Mouse (Mus musculus) common myeloid progenitor, adult 5-6 weeks (primary cell): Measurements from ENCODE around the gene Fscn2. TPM values are rescaled to one million over a fixed set of nuclear protein-coding genes. Genes with fewer than 3 reads are reported as not detected.
"Not testable (repeated sequence)": the region's sequence is repeated elsewhere in the genome, so short reads cannot be mapped to it uniquely, and the experiment has no call there.

Source experiments
- ATAC-seq: replicated peaks from 2 replicates; pipeline ENCODE4 v1.8.0; 2016; ENCODE audit warnings: low read depth, mild to moderate bottlenecking, moderate TSS enrichment, inconsistent platforms; ENCODE audit not compliant: poor library complexity, severe bottlenecking
- total RNA-seq: library from RNA; stranded (forward); fragments of 200-1000, 187-1606 nt; gene quantifications from 2 replicates; pipeline ENCODE4 v1.2.3, GENCODE M21; 2017

Fscn2 gene
- total RNA-seq, 1 experiment from 2014 or later, result not detected

- no peak for ATAC-seq
Observed at GRCm38 (mm10) chr11:120345067-120345681, 16.2 kb upstream of the Fscn2 start.

GRCm38 (mm10) chr11:120346383-120347034, 14.8 kb upstream of the Fscn2 start:
- not testable (repeated sequence) for ATAC-seq

DNA sequence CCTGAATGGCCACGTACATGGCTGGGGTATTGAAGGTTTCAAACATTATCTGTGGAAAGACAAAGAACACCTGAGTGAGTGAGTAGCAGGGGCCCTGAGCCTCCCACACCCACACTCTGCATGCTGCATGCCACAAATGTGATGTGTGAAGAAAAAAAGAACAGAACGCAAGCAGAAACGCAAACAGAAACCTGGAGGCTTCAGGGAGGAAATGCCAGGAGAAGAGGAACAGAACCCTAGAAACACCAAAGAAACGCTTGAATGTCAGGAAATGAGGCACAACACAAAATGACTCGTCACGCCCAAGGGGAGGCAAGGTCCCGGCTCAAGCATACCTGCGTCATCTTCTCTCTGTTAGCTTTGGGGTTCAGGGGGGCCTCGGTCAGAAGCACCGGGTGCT, 14.0 kb upstream of the Fscn2 start:
- no peak for ATAC-seq

DNA sequence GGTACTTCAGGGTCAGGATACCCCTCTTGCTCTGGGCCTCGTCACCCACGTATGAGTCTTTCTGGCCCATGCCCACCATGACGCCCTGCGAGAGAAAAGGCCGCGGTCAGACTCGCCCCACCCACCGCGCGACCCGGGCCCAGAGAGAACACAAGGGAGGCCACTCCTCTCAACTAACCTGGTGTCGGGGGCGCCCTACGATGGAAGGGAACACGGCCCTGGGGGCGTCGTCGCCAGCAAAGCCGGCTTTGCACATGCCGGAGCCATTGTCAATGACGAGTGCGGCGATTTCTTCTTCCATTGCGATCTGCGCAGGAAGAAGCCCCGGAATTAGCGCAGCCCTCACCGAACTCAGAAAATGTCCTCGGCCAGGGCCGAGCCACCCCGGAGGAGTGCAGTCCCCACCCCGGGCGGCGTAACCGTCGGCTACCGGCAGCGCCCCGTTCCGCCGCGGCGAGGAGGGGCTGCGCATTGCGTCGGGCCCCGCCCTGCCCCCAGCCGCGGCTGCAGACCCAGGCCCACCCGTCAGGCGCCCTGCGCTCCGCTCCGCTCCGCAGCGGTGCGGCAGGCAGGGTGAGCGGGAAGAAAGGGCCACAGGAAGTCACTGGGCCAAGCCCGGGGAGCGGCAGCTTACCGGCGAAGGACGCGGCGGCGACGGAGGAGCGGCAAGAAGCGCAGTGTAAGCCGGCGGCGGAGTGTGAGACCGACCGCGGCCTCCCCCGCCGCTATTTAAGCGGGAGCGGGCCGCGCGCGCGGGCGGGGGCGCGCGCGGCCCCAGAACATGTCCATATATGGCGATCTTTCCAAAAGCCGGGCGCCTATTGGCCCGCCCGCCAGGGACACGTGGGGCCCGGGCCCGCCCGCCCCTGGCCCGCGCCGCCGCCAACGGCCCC, 13.3 kb upstream of the Fscn2 start, which contains the start of gene Actg1:
Gene Actg1 (minus strand): TSS at position 752 of the 893 bp plus-strand sequence.
- ATAC-seq, result peak; percentile 42

- ATAC-seq, result no peak
Observed at GRCm38 (mm10) chr11:120348684-120349370, 12.5 kb upstream of the Fscn2 start.

DNA sequence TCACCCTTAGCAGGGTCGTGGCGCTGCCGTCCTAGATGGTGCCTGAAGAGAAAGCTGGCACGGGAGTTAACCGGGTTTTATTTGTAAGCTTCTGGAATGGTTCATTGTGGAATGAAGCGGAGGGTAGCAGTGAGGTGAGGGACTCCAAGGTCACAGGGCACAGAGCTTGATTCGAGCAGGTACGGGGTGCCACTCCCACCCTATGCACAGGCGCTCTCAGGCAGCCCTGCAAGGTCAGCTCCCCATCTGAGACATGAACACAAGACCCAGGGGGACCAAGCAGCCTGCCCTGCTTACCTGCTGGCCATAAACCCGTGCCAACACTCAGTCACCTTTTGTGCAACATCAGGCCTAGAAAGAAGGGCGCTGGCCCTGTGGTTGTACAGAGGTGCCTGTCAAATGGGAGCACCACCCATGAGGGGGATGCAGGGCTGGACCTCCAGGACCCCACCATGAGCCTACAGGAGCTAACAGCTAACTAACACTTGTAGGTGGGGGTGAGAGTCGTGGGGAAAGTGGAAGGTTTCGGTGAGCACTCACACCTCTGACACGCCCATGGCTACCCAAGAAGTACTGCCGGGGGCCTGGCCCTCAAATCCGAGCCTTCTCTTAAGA, 11.9 kb upstream of the Fscn2 start:
- no peak; the same call in 1 of the 2 replicates for ATAC-seq

GRCm38 (mm10) chr11:120349986-120350702, 11.2 kb upstream of the Fscn2 start:
- peak; percentile 8 for ATAC-seq

- no peak for ATAC-seq
Observed at GRCm38 (mm10) chr11:120350711-120351110, 10.6 kb upstream of the Fscn2 start.

DNA sequence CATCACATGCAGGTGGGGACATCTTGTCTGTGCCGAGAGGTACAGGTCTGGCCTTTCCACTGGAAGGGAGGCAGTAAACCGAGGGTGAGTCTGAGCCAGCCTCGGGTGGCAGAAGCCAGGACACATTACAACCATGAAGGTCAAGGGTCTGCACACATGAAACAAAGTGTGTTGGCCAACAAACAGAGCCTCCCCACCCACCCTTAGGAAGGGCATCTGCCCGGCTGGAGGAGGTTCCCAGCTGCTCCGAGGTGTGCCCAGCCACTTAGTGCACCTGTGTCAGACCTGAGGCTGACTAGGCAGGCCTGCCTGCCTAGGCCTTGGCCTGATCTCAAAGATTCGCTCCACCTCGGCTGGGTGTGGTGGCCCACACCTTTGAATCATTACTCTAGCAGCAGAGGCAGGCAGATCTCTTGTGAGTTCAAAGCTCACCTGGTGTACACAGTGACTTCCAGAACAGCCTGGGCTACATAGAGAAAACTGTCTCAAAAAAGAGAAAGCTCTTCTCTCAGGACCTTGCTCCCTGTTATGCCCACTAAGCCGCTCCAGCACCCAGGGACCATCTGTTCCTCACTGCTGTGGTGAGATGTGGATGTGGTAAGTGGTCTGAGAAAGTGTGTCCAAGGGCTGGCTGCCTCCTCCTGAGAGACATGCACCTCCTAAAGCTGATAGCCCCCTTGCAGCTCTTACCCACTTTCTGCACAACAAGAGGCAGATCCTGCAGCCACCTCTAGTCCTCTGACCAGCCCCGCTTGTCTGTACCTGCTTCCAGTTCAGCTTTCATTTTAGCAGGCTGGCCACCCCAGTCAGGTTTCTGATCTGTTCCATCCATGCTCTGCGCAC, 9.9 kb upstream of the Fscn2 start:
- no peak for ATAC-seq

GRCm38 (mm10) chr11:120352093-120352350, 9.3 kb upstream of the Fscn2 start:
- ATAC-seq, result not testable (repeated sequence)

- no peak for ATAC-seq
Observed at GRCm38 (mm10) chr11:120352571-120353290, 8.6 kb upstream of the Fscn2 start.

DNA sequence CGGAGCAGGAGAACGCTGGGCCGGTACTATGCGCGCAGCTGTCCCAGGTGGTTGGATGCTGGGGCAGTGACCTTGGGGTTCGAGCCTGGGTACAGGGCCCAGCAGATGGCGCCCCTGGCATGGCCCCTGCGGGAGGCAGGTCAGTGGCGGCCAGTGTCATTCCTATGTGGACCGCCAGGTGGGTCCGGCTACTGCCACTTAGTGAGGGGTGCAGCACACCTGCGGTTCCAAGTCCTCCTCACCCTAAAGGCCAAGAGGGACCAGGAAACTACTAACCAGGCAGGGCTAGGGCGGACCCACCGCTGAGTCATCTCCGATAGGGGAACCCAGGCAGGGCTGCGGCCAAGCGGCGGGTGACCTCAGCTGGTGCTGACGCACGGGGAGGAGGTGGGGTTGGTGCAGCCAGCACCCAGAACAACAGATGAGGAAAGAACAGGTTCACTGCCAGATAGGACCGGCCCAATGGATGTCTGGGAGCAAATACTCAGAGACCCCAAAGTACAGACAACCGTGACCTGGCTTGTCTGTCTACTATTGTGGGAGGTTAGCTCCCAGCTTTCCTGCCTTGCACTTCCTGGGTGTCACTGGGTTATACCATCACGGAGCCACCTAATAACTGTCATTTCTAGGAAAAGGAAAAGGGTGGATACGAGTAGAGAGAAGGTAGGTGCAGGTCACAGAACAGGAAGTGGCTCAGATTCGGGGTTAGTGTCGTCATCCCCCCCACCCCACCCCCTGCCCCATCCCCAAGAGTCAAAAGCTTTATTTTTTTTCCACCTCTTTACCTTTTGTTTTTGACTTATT, 7.6 kb upstream of the Fscn2 start:
- peak; percentile 78 for ATAC-seq

GRCm38 (mm10) chr11:120354304-120355276, 6.7 kb upstream of the Fscn2 start:
- no peak for ATAC-seq

DNA sequence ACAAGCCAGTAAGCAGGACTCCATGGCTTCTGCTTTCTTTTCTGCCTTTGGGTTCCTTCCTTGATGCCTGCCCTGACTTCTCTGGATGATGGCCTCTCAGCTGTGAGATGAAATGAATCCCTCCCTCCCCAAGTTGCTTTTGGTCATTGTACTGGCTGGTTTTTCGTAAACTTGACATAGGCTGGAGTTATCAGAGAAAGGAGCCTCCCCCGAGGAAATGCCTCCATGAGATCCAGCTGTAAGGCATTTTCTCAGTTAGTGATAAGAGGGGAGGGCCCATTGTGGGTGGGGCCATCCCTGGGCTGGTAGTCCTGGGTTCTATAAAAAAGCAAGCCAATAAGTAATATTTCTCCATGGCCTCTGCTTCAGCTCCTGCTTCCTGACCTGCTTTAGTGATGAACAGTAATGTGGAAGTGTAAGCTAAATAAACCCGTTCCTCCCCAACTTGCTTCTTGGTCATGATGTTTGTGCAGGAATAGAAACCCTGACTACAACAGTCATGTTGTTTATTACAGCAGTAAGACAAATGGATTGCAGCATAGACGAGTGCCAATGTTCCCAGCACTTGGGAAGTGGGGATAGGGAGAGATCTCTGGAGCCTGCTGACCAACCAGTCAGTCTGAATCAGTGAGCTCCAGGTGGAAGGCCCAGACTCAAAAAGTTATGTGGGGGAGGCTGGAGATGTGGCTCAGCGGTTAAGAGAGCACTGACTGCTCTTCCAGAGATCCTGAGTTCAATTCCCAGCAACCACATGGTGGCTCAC, 5.9 kb upstream of the Fscn2 start:
- ATAC-seq, result no peak

DNA sequence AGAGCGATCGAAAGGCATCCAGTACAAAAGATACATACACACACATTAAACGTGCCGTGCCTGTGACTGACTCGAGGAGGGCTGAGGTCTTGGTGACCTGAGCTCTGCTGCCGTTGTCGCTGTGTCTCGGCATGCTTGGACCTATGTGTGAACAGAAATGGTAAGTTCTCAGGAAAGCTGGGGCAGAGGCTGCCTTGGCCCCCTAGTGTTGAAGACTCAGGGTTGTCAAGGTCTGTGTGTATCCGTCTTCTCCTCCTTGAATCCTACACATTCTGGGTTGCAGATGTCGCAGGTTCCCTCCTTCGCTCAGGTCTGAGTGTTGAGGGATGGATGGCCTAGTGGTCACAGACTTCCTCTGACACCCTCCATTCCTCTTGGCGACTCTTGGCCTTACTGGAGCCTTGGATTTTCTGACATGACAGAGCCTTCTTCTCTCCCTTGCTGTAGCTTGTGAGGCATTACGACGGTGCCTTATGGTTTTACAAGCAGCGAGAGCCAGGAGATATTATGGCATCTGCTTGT, 5.0 kb upstream of the Fscn2 start:
- ATAC-seq, result no peak
